Mouse (Mus musculus) heart, embryonic 11.5 days (tissue): ENCODE measurements around the gene Mpv17. TPM values are rescaled to one million over a fixed set of nuclear protein-coding genes. Genes with fewer than 3 reads are reported as not detected.
A peak's percentile ranks its signal among the peaks of the same experiment; 100 is the strongest.

Experiments
- ATAC-seq: fragments of 200-750 bp; cut with Nextera tagmentation; replicated peaks from 2 replicates; pipeline ENCODE4 v1.8.0; 2017; ENCODE audit warnings: moderate library complexity; ENCODE audit not compliant: insufficient number of reproducible peaks, low FRiP score, low TSS enrichment
- H3K27ac ChIP-seq: fragments of 300-500 bp; sonication (generic); 2 replicates; pipeline ENCODE4 v1.5.1; 2014; ENCODE audit warnings: mild to moderate bottlenecking, low read depth, low read length
- H3K27me3 ChIP-seq: fragments of 300-500 bp; sonication (generic); 2 replicates; pipeline ENCODE4 v1.6.1; 2014; ENCODE audit warnings: mild to moderate bottlenecking, low read length, mixed read lengths; ENCODE audit not compliant: control insufficient read depth, insufficient read depth
- H3K36me3 ChIP-seq: fragments of 300-500 bp; sonication (generic); 2 replicates; pipeline ENCODE4 v1.6.1; 2014; ENCODE audit warnings: mild to moderate bottlenecking, low read length, moderate library complexity, mixed read lengths; ENCODE audit not compliant: control insufficient read depth, insufficient read depth
- H3K4me1 ChIP-seq: fragments of 300-500 bp; sonication (generic); 2 replicates; pipeline ENCODE4 v1.6.1; 2014; ENCODE audit warnings: low read length; ENCODE audit not compliant: control insufficient read depth, insufficient read depth
- H3K4me2 ChIP-seq: fragments of 300-500 bp; sonication (generic); 2 replicates; pipeline ENCODE4 v1.6.1; 2014; ENCODE audit warnings: mild to moderate bottlenecking, moderate library complexity
- H3K4me3 ChIP-seq: fragments of 300-500 bp; sonication (generic); 2 replicates; pipeline ENCODE4 v1.5.1; 2014; ENCODE audit warnings: low read depth, low read length
- H3K9ac ChIP-seq: fragments of 300-500 bp; sonication (generic); 2 replicates; pipeline ENCODE4 v1.6.1; 2014; ENCODE audit warnings: mild to moderate bottlenecking, low read depth, low read length, moderate library complexity
- H3K9me3 ChIP-seq: fragments of 300-500 bp; sonication (generic); replicated peaks from 2 replicates; pipeline ENCODE4 v1.6.1; 2016; ENCODE audit warnings: low read length; ENCODE audit not compliant: control insufficient read depth
- WGBS: fragments of 180-500 bp; shearing (Covaris S2); extraction: QIAGEN DNeasy Blood & Tissue Kit; methylation state at CpG from one replicate; pipeline ENCODE4 v1.1.7; 2014; ENCODE audit not compliant: insufficient replicate concordance; 5-methylcytosine and 5-hydroxymethylcytosine counted together
- polyA plus RNA-seq: library from polyadenylated mRNA; unstranded; fragments of >200 nt; fragmentation: Nextera tagmentation; extraction: Ambion mirVana; gene quantifications from 2 replicates; pipeline ENCODE4 v1.2.1, GENCODE M21; 2014

Mpv17 gene
- polyA plus RNA-seq = 78.1 and 82.1 TPM in 2 replicates

GRCm38 (mm10) chr5:31154152-31154553 is at the start of gene Mpv17:
Gene Mpv17 (minus strand): TSS chr5:31154251.
- ATAC-seq = peak; percentile 94
- no peaks in the 10 kb centered on the region for H3K27me3 ChIP-seq
- peak within 1 kb of the TSS; percentile 64 for H3K4me3 ChIP-seq
- under 1% methylated on average over 19 of the region's 19 CpGs for WGBS
- H3K4me1 ChIP-seq = peaks cover 8% of the 10 kb centered on the region
- peak within 1 kb of the TSS; percentile 59; the same call in 1 of the 2 replicates for H3K27ac ChIP-seq
- H3K36me3 ChIP-seq = peaks cover 22% of the 10 kb centered on the region
- H3K9ac ChIP-seq = peak within 1 kb of the TSS; percentile 80
- no peaks in the 10 kb centered on the region for H3K9me3 ChIP-seq
- H3K4me2 ChIP-seq = peak within 1 kb of the TSS; percentile 83

- H3K4me1 ChIP-seq = peaks cover 9% of the 10 kb centered on the region; the same call in 1 of the 2 replicates
- H3K27me3 ChIP-seq = no peaks in the 10 kb centered on the region
- peaks cover 5% of the 10 kb centered on the region for H3K9me3 ChIP-seq
- H3K9ac ChIP-seq = peak overlapping the region; percentile 76
- peak overlapping the region; percentile 86 for H3K27ac ChIP-seq
- 83% methylated on average over 7 of the region's 7 CpGs for WGBS
- H3K4me2 ChIP-seq = peak overlapping the region; percentile 89
- ATAC-seq = no peak
- H3K36me3 ChIP-seq = peaks cover 43% of the 10 kb centered on the region
- peak overlapping the region; percentile 73 for H3K4me3 ChIP-seq
Observed at GRCm38 (mm10) chr5:31202933-31203332, 48.9 kb upstream of the Mpv17 start.

- H3K4me2 ChIP-seq = peak within 1 kb of the TSS; percentile 89
- H3K4me3 ChIP-seq = peak within 1 kb of the TSS; percentile 73
- H3K27me3 ChIP-seq = no peaks in the 10 kb centered on the region
- ATAC-seq = peak; percentile 94
- WGBS = under 1% methylated on average over 53 of the region's 53 CpGs
- H3K9ac ChIP-seq = peak within 1 kb of the TSS; percentile 88
- peaks cover 5% of the 10 kb centered on the region for H3K9me3 ChIP-seq
- peak within 1 kb of the TSS; percentile 86 for H3K27ac ChIP-seq
- H3K36me3 ChIP-seq = peaks cover 42% of the 10 kb centered on the region
- peaks cover 9% of the 10 kb centered on the region; the same call in 1 of the 2 replicates for H3K4me1 ChIP-seq
Observed at GRCm38 (mm10) chr5:31201742-31202590, 47.9 kb upstream of the Mpv17 start, which contains the start of gene Zfp513. Gene Zfp513 (minus strand): TSS chr5:31202303.

GRCm38 (mm10) chr5:31201042-31201741 is 47.1 kb upstream of the Mpv17 start:
- Histone ChIP-seq H3K27me3 (no peaks in the 10 kb centered on the region), H3K9ac (peak overlapping the region; percentile 88), H3K4me2 (peak overlapping the region; percentile 89), H3K27ac (peak overlapping the region; percentile 77), H3K4me3 (peak overlapping the region; percentile 73), H3K4me1 (peaks cover 9% of the 10 kb centered on the region; the same call in 1 of the 2 replicates), H3K36me3 (peaks cover 48% of the 10 kb centered on the region), H3K9me3 (peaks cover 5% of the 10 kb centered on the region)
- ATAC-seq = no peak
- 21% methylated on average over 13 of the region's 13 CpGs for WGBS

- peak overlapping the region; percentile 2; the same call in 1 of the 2 replicates for H3K4me3 ChIP-seq
- H3K27me3 ChIP-seq = no peaks in the 10 kb centered on the region
- no peak overlapping the region for H3K27ac ChIP-seq
- no peak overlapping the region for H3K9ac ChIP-seq
- H3K36me3 ChIP-seq = peaks cover 52% of the 10 kb centered on the region
- ATAC-seq = no peak
- peak overlapping the region; percentile 89 for H3K4me2 ChIP-seq
- H3K4me1 ChIP-seq = peaks cover 9% of the 10 kb centered on the region; the same call in 1 of the 2 replicates
- 86% methylated on average over 27 of the region's 27 CpGs for WGBS
- peaks cover 5% of the 10 kb centered on the region for H3K9me3 ChIP-seq
Observed at GRCm38 (mm10) chr5:31200327-31200768, 46.3 kb upstream of the Mpv17 start.

- Histone ChIP-seq H3K36me3 (peaks cover 54% of the 10 kb centered on the region), H3K27me3 (no peaks in the 10 kb centered on the region), H3K9me3 (peaks cover 5% of the 10 kb centered on the region), H3K27ac (no peak overlapping the region), H3K4me3 (0 out of 2 replicates have a peak overlapping the region, but pooled peaks have one; percentile 2), H3K4me2 (no peak overlapping the region), H3K9ac (no peak overlapping the region), H3K4me1 (peaks cover 9% of the 10 kb centered on the region; the same call in 1 of the 2 replicates)
- WGBS = 87% methylated on average over 9 of the region's 9 CpGs
- no peak for ATAC-seq
Observed at GRCm38 (mm10) chr5:31199893-31200292, 45.8 kb upstream of the Mpv17 start.

GRCm38 (mm10) chr5:31199321-31199892 is 45.4 kb upstream of the Mpv17 start:
- ATAC-seq = no peak
- peaks cover 9% of the 10 kb centered on the region; the same call in 1 of the 2 replicates for H3K4me1 ChIP-seq
- no peak overlapping the region for H3K4me3 ChIP-seq

More at GRCm38 (mm10) chr5:31199321-31199892, 45.4 kb upstream of the Mpv17 start:
- Histone ChIP-seq H3K9ac (no peak overlapping the region), H3K4me2 (no peak overlapping the region), H3K9me3 (peaks cover 5% of the 10 kb centered on the region), H3K27ac (no peak overlapping the region), H3K36me3 (peaks cover 50% of the 10 kb centered on the region), H3K27me3 (no peaks in the 10 kb centered on the region)
- WGBS = 91% methylated on average over 19 of the region's 19 CpGs
